Mouse (Mus musculus): ENCODE data around the gene Gga1. TPM values are rescaled to one million over a fixed set of nuclear protein-coding genes. Genes with fewer than 3 reads are reported as not detected.
A peak's percentile ranks its signal among the peaks of the same experiment; 100 is the strongest.

Gene Gga1
- polyA plus RNA-seq, 1 experiment from 2014 or later = 44.8 TPM

DNA sequence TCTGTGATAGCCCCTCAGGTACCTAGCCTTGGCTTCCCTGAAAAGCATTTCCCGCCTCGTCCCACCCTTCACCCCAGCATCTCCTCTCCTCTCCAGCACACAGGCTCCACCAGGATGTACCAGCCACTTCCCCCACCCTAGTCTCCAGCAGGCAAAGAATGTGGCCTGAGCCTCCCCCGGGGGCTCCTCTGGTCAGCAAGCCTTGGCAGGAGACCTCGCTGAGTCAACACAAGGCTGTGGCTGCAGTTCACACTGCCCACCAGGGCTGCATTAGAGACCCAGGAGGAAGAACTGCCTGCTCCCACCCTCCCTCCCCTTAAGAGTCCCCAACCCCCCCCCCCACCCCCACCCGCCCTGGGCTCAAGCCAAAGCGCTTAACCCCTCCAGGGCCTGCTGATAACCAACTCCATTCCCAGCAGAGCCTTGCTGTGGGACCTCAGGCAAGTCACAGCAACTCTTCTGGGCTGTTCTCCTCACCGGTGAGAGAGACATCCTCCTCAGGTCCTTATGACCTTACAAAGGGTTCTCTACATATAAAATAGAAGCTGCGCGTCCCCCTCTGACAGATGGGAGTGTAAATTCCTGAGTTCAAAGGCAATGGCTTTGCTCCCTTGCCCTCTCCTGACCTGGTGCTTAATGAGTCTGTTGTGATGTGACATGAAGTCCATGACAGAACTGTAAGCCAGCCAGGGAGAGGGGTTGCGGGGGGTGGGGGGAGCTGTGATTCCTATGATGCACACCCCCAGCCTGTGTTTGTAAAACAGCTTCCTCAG, 42.6 kb upstream of the Gga1 start:
- H3K36me3 ChIP-seq (ENCODE audit: control insufficient read depth, insufficient read depth, low read length) = no peaks in the 10 kb centered on the region
- H3K4me2 ChIP-seq (replicated peaks; ENCODE audit: low read depth, low read length) = peak overlapping the region; percentile 10; the same call in 1 of the 2 replicates
- H3K27me3 ChIP-seq (ENCODE audit: control insufficient read depth, insufficient read depth, low read length) = no peaks in the 10 kb centered on the region
- ATAC-seq (ENCODE audit: low FRiP score, low TSS enrichment) = peak; percentile 16; the same call in 1 of the 2 replicates
- H3K9me3 ChIP-seq (ENCODE audit: control insufficient read depth, low read length) = no peaks in the 10 kb centered on the region
- peak overlapping the region; percentile 87 for H3K27ac ChIP-seq (ENCODE audit: low read depth, low read length)
- H3K9ac ChIP-seq (ENCODE audit: low read depth, low read length) = no peak overlapping the region
- H3K4me1 ChIP-seq (ENCODE audit: control insufficient read depth, insufficient read depth, low read length) = peaks cover 61% of the 10 kb centered on the region
- no peak overlapping the region for H3K4me3 ChIP-seq (ENCODE audit: low read length)
- 18% methylated on average over 10 of the region's 10 CpGs for WGBS

- 0 out of 2 replicates have a peak, but pooled peaks have one; percentile 2 for ATAC-seq (ENCODE audit: low FRiP score, low TSS enrichment)
- no peak overlapping the region for H3K4me2 ChIP-seq (replicated peaks; ENCODE audit: low read depth, low read length)
These were observed 41.5 kb upstream of the Gga1 start for GRCm38 (mm10) chr15:78835200-78836085.

DNA sequence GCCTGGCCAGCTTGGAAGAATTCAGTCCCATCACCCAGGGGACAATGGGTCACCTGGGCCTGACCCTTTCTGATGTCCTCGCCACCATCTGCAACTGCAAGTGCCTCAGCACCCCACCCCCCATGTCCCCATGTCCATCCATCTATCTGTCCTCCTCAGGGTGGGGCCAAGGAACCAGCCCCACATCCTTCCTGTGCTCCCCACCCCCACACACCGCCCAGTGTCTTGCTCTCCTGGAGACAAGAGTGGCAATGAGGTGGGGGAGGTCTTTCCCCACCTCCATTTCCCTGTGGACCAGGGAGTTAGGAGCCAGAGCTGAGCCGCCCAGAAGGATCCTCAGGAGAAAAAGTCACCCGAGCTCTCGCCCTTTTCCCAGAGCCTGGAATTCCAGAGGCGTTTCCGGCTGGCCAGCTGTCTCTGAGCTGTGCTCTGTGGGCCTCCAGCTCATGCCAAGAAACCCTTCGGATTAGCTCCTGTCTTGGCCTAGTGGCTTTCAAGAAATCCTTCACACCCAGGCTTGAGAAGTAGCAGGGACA, 40.8 kb upstream of the Gga1 start:
- H3K36me3 ChIP-seq (ENCODE audit: control insufficient read depth, insufficient read depth, low read length) = no peaks in the 10 kb centered on the region
- H3K4me1 ChIP-seq (ENCODE audit: control insufficient read depth, insufficient read depth, low read length) = peaks cover 66% of the 10 kb centered on the region
- H3K9ac ChIP-seq (ENCODE audit: low read depth, low read length) = no peak overlapping the region
- H3K27me3 ChIP-seq (ENCODE audit: control insufficient read depth, insufficient read depth, low read length) = no peaks in the 10 kb centered on the region; the same call in 1 of the 2 replicates
- 30% methylated on average over 8 of the region's 8 CpGs for WGBS
- ATAC-seq (ENCODE audit: low FRiP score, low TSS enrichment) = 0 out of 2 replicates have a peak, but pooled peaks have one; percentile 4
- H3K9me3 ChIP-seq (ENCODE audit: control insufficient read depth, low read length) = no peaks in the 10 kb centered on the region
- peak overlapping the region; percentile 87 for H3K27ac ChIP-seq (ENCODE audit: low read depth, low read length)
- no peak overlapping the region; the same call in 1 of the 2 replicates for H3K4me2 ChIP-seq (replicated peaks; ENCODE audit: low read depth, low read length)
- H3K4me3 ChIP-seq (ENCODE audit: low read length) = no peak overlapping the region

More at GRCm38 (mm10) chr15:78835200-78836085, 41.5 kb upstream of the Gga1 start:
- Histone ChIP-seq H3K27ac (ENCODE audit: low read depth, low read length) (peak overlapping the region; percentile 87), H3K27me3 (ENCODE audit: control insufficient read depth, insufficient read depth, low read length) (no peaks in the 10 kb centered on the region; the same call in 1 of the 2 replicates), H3K4me1 (ENCODE audit: control insufficient read depth, insufficient read depth, low read length) (peaks cover 68% of the 10 kb centered on the region), H3K36me3 (ENCODE audit: control insufficient read depth, insufficient read depth, low read length) (no peaks in the 10 kb centered on the region), H3K4me3 (ENCODE audit: low read length) (no peak overlapping the region), H3K9me3 (ENCODE audit: control insufficient read depth, low read length) (no peaks in the 10 kb centered on the region), H3K9ac (ENCODE audit: low read depth, low read length) (peak overlapping the region; percentile 20; the same call in 1 of the 2 replicates)
- WGBS = 10% methylated on average over 12 of the region's 12 CpGs

DNA sequence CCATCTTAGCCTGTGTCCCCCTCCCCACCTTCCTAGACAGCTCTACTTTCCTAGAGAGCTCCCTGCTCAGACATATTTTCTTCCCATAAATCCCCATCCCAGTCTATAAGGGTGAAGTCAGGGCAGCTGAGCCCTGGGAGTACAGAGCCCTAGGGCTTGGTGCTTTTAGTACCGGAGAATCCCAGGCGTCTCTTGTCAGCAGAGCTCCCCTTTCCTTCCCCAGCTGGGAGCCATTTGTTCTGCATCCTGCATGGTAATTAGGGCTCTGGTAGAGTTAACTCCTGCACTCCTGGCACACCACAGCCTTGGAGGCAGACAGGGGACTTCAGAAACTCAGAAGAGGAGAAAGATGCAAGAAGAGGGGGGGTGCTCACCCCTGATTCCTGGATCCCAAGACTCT, 37.2 kb upstream of the Gga1 start:
- peak overlapping the region; percentile 65; the same call in 1 of the 2 replicates for H3K27ac ChIP-seq (ENCODE audit: low read depth, low read length)
- 0 out of 2 replicates have a peak overlapping the region, but pooled peaks have one; percentile 12 for H3K9ac ChIP-seq (ENCODE audit: low read depth, low read length)
- no peaks in the 10 kb centered on the region for H3K36me3 ChIP-seq (ENCODE audit: control insufficient read depth, insufficient read depth, low read length)
- ATAC-seq (ENCODE audit: low FRiP score, low TSS enrichment) = no peak
- H3K4me3 ChIP-seq (ENCODE audit: low read length) = no peak overlapping the region
- WGBS = 3% methylated on average over 2 of the region's 2 CpGs
- H3K9me3 ChIP-seq (ENCODE audit: control insufficient read depth, low read length) = no peaks in the 10 kb centered on the region
- H3K4me2 ChIP-seq (replicated peaks; ENCODE audit: low read depth, low read length) = no peak overlapping the region
- H3K4me1 ChIP-seq (ENCODE audit: control insufficient read depth, insufficient read depth, low read length) = peaks cover 50% of the 10 kb centered on the region
- peaks cover 8% of the 10 kb centered on the region for H3K27me3 ChIP-seq (ENCODE audit: control insufficient read depth, insufficient read depth, low read length)

DNA sequence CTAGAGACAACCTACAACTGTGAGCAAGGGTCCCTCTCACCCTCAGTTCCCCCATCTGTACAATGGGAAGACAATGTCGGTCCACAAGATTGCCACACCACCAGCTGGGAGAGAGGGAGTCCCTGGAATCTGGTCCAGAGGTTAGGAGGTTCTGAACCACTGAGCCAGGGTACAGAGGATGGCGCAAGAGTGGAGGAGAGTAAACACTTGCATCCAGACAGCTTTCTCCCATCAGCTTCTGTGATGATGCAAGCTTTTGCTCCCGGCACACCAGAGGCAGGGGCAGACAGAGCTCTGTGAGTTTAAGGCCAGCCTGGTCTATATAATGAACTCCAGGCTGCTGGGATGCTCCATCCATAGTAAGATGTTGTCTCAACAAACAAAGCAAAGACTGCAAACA, 36.7 kb upstream of the Gga1 start:
- 49% methylated on average over 3 of the region's 3 CpGs for WGBS
- H3K36me3 ChIP-seq (ENCODE audit: control insufficient read depth, insufficient read depth, low read length) = no peaks in the 10 kb centered on the region
- no peak overlapping the region for H3K4me3 ChIP-seq (ENCODE audit: low read length)
- 0 out of 2 replicates have a peak overlapping the region, but pooled peaks have one; percentile 12 for H3K9ac ChIP-seq (ENCODE audit: low read depth, low read length)
- H3K4me1 ChIP-seq (ENCODE audit: control insufficient read depth, insufficient read depth, low read length) = peaks cover 50% of the 10 kb centered on the region
- ATAC-seq (ENCODE audit: low FRiP score, low TSS enrichment) = no peak
- H3K4me2 ChIP-seq (replicated peaks; ENCODE audit: low read depth, low read length) = no peak overlapping the region
- H3K9me3 ChIP-seq (ENCODE audit: control insufficient read depth, low read length) = no peaks in the 10 kb centered on the region
- H3K27ac ChIP-seq (ENCODE audit: low read depth, low read length) = peak overlapping the region; percentile 65; the same call in 1 of the 2 replicates
- peaks cover 8% of the 10 kb centered on the region for H3K27me3 ChIP-seq (ENCODE audit: control insufficient read depth, insufficient read depth, low read length)

DNA sequence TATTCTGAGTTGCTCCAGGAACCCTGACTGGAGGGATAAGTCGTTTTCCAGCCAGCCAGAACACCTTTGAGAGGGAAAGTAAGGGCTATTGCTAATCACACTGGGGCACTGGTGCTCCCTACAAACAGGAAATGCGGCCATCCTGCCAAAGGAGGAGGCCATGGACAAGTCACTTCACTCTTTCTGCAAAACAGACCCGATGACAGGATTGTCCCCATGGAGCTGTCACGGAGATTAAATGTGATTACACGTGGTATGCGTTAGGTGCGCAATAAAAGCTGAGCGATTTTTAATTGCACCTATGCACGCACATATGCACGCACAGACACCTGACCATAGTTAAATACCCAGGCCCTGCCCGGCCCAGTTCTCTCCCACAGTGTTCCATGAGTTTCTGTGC, 36.2 kb upstream of the Gga1 start:
- no peak overlapping the region for H3K9ac ChIP-seq (ENCODE audit: low read depth, low read length)
- peaks cover 50% of the 10 kb centered on the region for H3K4me1 ChIP-seq (ENCODE audit: control insufficient read depth, insufficient read depth, low read length)
- peak overlapping the region; percentile 65; the same call in 1 of the 2 replicates for H3K27ac ChIP-seq (ENCODE audit: low read depth, low read length)
- 54% methylated on average over 11 of the region's 11 CpGs for WGBS
- H3K27me3 ChIP-seq (ENCODE audit: control insufficient read depth, insufficient read depth, low read length) = peaks cover 8% of the 10 kb centered on the region
- H3K9me3 ChIP-seq (ENCODE audit: control insufficient read depth, low read length) = no peaks in the 10 kb centered on the region
- H3K36me3 ChIP-seq (ENCODE audit: control insufficient read depth, insufficient read depth, low read length) = no peaks in the 10 kb centered on the region
- no peak overlapping the region for H3K4me3 ChIP-seq (ENCODE audit: low read length)
- no peak for ATAC-seq (ENCODE audit: low FRiP score, low TSS enrichment)
- H3K4me2 ChIP-seq (replicated peaks; ENCODE audit: low read depth, low read length) = no peak overlapping the region

GRCm38 (mm10) chr15:78841161-78841790, 35.7 kb upstream of the Gga1 start:
- Histone ChIP-seq H3K4me1 (ENCODE audit: control insufficient read depth, insufficient read depth, low read length) (peaks cover 49% of the 10 kb centered on the region), H3K9ac (ENCODE audit: low read depth, low read length) (no peak overlapping the region), H3K4me2 (replicated peaks; ENCODE audit: low read depth, low read length) (no peak overlapping the region), H3K4me3 (ENCODE audit: low read length) (no peak overlapping the region), H3K27ac (ENCODE audit: low read depth, low read length) (no peak overlapping the region), H3K27me3 (ENCODE audit: control insufficient read depth, insufficient read depth, low read length) (peaks cover 8% of the 10 kb centered on the region), H3K9me3 (ENCODE audit: control insufficient read depth, low read length) (no peaks in the 10 kb centered on the region), H3K36me3 (ENCODE audit: control insufficient read depth, insufficient read depth, low read length) (no peaks in the 10 kb centered on the region)
- no peak for ATAC-seq (ENCODE audit: low FRiP score, low TSS enrichment)
- 61% methylated on average over 6 of the region's 6 CpGs for WGBS

DNA sequence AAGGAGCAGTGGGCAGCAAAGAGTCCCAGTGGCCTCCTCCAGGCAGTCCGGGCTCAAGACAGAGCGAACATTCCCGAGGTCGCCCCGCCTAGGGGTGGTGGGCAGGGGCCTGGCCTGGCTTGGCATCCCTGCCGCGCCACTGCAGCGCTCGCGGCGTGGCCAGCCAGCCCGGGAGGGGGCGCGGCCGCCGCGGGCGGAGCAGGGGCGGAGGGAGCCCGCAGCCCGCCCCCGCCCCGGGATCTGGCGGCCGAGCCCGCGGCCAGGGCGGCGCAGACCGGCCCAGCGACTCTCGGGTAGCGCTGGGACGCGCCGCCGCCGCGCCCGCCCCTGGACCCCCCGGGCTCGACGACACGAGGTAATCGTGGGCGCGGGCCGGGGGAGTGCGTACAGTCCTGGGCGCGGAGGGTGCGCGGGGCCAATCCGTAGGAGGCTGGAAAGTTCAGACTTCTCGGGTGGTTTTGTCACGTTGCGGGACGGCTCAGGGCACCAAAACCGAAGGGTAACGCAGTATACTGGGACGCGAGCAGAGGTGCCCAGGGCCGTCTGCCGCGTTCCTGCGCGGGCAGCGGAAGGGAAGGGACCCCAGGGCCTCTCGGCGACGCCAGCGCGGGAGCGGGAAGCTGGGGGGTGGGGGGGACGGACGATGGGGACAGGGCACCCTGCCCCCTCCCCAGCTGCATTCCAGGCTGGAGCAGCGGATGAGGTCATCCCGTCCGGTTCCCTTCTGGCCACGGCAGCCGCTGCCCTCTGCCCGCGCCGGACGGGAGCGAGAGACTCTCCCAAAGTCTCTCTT, 34.4 kb upstream of the Gga1 start, which contains the start of gene Cdc42ep1:
Cdc42ep1 (plus strand) TSS at position 254 of the 793 bp plus-strand sequence.
- Histone ChIP-seq H3K27me3 (ENCODE audit: control insufficient read depth, insufficient read depth, low read length) (peaks cover 8% of the 10 kb centered on the region), H3K36me3 (ENCODE audit: control insufficient read depth, insufficient read depth, low read length) (peaks cover 6% of the 10 kb centered on the region; the same call in 1 of the 2 replicates), H3K4me3 (ENCODE audit: low read length) (peak within 1 kb of the TSS; percentile 68), H3K4me2 (replicated peaks; ENCODE audit: low read depth, low read length) (peak within 1 kb of the TSS; percentile 83), H3K9ac (ENCODE audit: low read depth, low read length) (peak within 1 kb of the TSS; percentile 89), H3K9me3 (ENCODE audit: control insufficient read depth, low read length) (no peaks in the 10 kb centered on the region), H3K27ac (ENCODE audit: low read depth, low read length) (peak within 1 kb of the TSS; percentile 91), H3K4me1 (ENCODE audit: control insufficient read depth, insufficient read depth, low read length) (peaks cover 48% of the 10 kb centered on the region)
- peak; percentile 65 for ATAC-seq (ENCODE audit: low FRiP score, low TSS enrichment)
- under 1% methylated on average over 74 of the region's 86 CpGs for WGBS

All from kidney, embryonic 14.5 days (tissue).